Mouse (Mus musculus): Measurements from ENCODE around the gene Gm9507.
"Not testable (repeated sequence)": the region's sequence is repeated elsewhere in the genome, so short reads cannot be mapped to it uniquely, and the experiment has no call there.

DNA sequence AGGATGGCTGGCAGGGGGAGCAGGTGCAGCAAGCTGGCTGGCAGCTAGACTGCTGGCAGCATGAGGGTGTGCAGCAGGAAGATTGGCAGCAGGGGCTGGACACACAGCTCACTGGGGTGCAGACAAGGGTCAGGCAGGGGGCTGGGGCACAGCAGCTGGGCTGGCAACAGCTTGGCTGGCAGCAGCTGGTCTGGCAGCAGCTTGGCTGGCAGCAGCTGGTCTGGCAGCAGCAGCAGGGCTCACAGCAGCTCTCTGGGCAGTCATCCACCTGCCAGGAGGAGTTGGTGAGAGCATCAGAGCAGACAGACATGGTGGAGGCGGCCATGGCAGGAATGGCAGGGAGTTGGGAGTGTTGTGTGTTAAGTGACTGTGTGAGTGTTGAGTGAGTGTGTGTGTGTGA, 23.8 kb downstream of the Gm9507 start, which contains the start of gene Gm7137:
- TF ChIP-seq TAL1 (conservative IDR thresholded peaks at IDR 0.05; ENCODE audit: low read depth, low read length); CTCF (IDR thresholded peaks at IDR 0.05; ENCODE audit: low read depth, low read length); GATA1 (IDR thresholded peaks at IDR 0.05; ENCODE audit: borderline replicate concordance, low read length): not testable (repeated sequence)

All from G1E (cell line).